Mouse (Mus musculus): ENCODE measurements around the gene Tacc2. TPM values are rescaled to one million over a fixed set of nuclear protein-coding genes. Genes with fewer than 3 reads are reported as not detected.

The Tacc2 gene
- polyA plus RNA-seq, 1 experiment = 44.6 TPM

DNA sequence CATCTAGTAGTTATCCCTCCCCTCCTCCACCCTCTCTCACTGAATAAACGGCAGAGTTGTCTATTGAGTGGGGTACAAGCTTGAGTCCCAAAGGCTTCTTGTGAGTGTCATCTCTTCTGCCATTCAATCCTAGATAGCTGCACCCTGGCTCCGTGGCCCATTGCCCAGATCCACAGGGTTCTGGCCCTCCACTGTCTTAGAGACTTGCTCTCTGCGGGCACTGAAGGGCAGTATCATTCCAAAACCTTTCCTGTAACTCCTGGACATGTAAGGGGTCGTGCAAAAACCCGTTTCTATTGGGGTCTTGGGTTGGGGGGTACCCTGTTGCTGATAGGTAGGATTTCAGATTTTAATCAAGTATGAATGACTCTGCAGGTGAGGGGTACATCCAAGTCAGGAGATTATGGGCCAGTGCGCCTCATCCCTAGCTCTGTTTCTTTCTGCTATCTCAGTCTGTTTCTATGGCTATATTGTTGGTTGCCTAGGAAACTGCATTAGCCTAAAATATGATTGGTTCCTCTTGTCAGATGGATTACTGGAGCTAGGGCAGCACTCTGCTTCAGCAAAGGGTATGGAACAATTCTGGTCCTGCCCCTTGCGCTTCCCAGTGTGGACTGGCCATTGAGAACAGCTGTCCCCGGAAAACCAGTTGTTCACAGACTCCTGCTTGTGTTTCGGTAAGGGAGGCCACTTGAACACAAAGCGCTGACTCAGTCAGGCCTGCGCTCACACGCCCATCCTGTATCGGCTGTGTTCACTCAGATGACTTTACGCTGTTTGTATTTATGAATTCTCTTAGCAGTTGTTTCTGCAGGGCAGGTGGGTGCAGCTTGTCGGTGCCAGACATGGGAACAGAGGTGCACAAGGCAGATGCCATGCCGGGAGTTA, 119.4 kb downstream of the Tacc2 start:
- Histone ChIP-seq H3K4me3 (ENCODE audit: insufficient read depth, low read length) (peak overlapping the region; percentile 26), H3K27ac (ENCODE audit: insufficient read depth, low read length) (no peak overlapping the region), H3K4me1 (ENCODE audit: control insufficient read depth, insufficient read depth, low read length) (peaks cover 2% of the 10 kb centered on the region)
- TF ChIP-seq POLR2A (IDR thresholded peaks at IDR 0.05; ENCODE audit: extremely low read depth, insufficient read depth, low read length) (0 out of 2 replicates have a peak, but pooled peaks have one; percentile 24), CTCF (IDR thresholded peaks at IDR 0.05; ENCODE audit: extremely low read depth, insufficient read depth, low read length) (no peak)

DNA sequence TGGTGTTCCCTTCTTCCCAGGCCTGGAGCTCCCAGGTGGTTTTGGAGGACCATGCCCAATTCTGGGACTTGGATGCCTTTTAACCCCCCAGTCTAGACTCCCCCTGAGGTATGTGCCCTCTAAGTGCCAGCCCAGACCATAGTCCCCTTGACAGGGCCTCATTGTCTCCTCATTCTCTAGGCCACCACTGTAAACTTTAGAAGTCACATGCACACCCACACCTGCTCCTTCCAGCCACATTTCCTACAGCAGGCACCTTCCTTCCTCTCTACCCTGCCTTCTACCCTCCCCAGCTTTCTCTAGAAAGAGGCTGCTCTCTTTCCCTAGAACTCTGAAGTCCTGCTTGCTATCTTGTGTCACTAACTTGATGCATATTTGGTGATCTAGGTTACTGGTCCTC, 121.2 kb downstream of the Tacc2 start:
- Histone ChIP-seq H3K4me1 (ENCODE audit: control insufficient read depth, insufficient read depth, low read length) (peaks cover 2% of the 10 kb centered on the region), H3K27ac (ENCODE audit: insufficient read depth, low read length) (no peak overlapping the region), H3K4me3 (ENCODE audit: insufficient read depth, low read length) (no peak overlapping the region)
- TF ChIP-seq POLR2A (IDR thresholded peaks at IDR 0.05; ENCODE audit: extremely low read depth, insufficient read depth, low read length) (no peak), CTCF (IDR thresholded peaks at IDR 0.05; ENCODE audit: extremely low read depth, insufficient read depth, low read length) (no peak)

DNA sequence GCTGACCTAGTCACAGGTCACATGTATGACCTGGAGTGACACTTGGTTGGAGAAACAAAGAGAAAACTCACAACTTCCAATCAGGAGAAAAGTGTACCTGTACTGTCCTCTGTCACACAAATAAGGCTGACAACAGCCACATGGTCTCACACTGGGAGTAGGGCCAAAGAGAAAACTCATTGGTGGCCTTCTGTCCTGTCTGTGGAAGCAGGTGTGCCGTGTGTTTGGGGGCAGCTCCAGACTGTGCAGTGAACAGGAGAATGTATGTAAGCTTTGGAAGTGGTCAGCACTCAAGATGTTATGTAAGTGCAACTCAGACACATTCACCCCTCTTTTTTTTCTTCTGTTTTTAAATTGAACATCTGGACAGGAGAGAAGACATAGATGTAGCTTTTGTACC, 124.1 kb downstream of the Tacc2 start:
- TF ChIP-seq CTCF (IDR thresholded peaks at IDR 0.05; ENCODE audit: extremely low read depth, insufficient read depth, low read length) = no peak
- no peak for TF ChIP-seq POLR2A (IDR thresholded peaks at IDR 0.05; ENCODE audit: extremely low read depth, insufficient read depth, low read length)
- H3K4me1 ChIP-seq (ENCODE audit: control insufficient read depth, insufficient read depth, low read length) = 0 out of 2 replicates have a peak, but pooled peaks cover 2% of the 10 kb centered on the region
- H3K27ac ChIP-seq (ENCODE audit: insufficient read depth, low read length) = no peak overlapping the region
- no peak overlapping the region for H3K4me3 ChIP-seq (ENCODE audit: insufficient read depth, low read length)

DNA sequence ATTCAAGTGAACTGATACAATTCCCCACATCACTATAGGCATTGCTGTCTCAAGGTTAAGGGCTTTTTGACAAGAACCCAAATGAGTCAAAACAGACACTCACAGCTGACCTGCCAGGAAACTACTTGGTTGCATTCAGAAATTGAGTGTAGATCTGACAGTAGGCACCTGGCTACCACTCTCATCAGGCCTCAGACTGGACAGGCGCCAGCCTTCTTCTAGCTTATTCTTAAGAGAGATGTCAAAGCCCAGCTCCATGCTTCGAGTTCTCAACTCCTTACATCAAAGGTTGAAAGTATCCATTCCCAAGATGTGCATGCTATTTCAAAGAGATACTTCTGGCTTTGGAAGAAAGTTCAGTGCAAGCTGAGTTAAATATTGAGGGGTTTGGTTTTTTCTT, 128.0 kb downstream of the Tacc2 start:
- no peak overlapping the region for H3K27ac ChIP-seq (ENCODE audit: insufficient read depth, low read length)
- H3K4me3 ChIP-seq (ENCODE audit: insufficient read depth, low read length) = no peak overlapping the region
- TF ChIP-seq POLR2A (IDR thresholded peaks at IDR 0.05; ENCODE audit: extremely low read depth, insufficient read depth, low read length) (no peak), CTCF (IDR thresholded peaks at IDR 0.05; ENCODE audit: extremely low read depth, insufficient read depth, low read length) (no peak)
- peaks cover 14% of the 10 kb centered on the region; the same call in 1 of the 2 replicates for H3K4me1 ChIP-seq (ENCODE audit: control insufficient read depth, insufficient read depth, low read length)

DNA sequence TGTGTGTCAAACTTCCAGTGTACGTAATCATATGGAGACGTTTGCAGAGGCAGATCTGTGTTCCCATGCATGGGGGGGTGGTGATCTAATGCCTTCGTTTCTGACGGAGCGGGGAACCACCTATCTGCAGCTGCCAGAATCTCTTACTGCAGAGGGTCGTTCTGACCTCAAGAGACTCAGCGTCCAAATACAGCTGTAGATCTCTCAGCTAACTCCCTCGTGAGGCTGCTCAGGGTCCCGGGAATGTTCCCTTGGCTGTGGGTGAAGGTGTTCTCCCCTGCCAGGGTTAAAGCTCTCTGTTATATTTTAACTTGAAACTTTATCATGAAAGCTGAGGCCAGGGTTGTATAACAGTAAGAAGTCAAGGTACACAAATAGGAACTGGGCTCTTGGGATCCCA, 131.7 kb downstream of the Tacc2 start:
- TF ChIP-seq CTCF (IDR thresholded peaks at IDR 0.05; ENCODE audit: extremely low read depth, insufficient read depth, low read length) = no peak
- H3K4me3 ChIP-seq (ENCODE audit: insufficient read depth, low read length) = no peak overlapping the region
- no peak overlapping the region for H3K27ac ChIP-seq (ENCODE audit: insufficient read depth, low read length)
- H3K4me1 ChIP-seq (ENCODE audit: control insufficient read depth, insufficient read depth, low read length) = peaks cover 16% of the 10 kb centered on the region

DNA sequence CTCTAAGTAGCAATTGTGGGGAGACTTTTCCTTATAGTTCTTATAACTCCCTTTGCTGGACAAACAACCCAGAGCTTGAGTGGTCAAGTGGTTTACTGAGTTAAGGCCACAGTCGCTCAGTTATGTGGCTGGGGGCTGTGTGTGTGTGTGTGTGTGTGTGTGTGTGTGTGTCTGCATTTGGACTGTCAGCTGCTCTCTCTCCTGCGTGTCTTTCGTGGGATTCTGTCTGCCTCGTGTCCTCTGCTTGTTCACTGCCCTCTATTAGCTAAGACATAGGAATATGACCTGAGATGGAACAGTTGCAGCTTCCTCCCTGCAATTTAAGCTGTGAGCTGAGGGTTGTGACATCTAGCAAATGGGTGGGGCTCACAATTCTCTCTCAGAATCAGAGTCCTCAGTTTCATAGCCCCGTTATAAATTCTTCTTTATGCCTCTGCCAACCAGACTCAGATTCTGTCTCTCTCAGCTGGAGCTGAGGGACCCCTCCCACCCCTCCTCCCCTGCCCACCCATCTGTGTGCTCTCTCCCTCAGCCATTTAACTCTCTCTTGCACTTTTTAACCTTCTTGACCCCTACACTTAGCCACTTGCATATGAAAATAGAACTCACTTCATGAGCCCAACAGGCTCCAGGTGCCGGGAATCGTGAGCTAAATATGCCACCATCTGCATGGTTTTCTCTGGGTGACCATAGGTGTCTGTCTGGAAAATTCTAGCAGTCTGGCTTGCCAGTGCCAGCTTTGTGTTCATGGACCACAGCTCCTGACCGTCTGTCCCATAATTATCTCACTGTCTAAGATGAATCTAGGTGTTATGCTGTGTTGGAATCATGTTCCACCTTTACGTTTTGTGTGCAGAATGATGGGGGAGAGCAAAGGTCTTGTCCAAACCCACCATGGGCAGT, 132.4 kb downstream of the Tacc2 start:
- no peak overlapping the region for H3K27ac ChIP-seq (ENCODE audit: insufficient read depth, low read length)
- peaks cover 16% of the 10 kb centered on the region for H3K4me1 ChIP-seq (ENCODE audit: control insufficient read depth, insufficient read depth, low read length)
- H3K4me3 ChIP-seq (ENCODE audit: insufficient read depth, low read length) = no peak overlapping the region
- TF ChIP-seq CTCF (IDR thresholded peaks at IDR 0.05; ENCODE audit: extremely low read depth, insufficient read depth, low read length) (no peak), POLR2A (IDR thresholded peaks at IDR 0.05; ENCODE audit: extremely low read depth, insufficient read depth, low read length) (no peak)

DNA sequence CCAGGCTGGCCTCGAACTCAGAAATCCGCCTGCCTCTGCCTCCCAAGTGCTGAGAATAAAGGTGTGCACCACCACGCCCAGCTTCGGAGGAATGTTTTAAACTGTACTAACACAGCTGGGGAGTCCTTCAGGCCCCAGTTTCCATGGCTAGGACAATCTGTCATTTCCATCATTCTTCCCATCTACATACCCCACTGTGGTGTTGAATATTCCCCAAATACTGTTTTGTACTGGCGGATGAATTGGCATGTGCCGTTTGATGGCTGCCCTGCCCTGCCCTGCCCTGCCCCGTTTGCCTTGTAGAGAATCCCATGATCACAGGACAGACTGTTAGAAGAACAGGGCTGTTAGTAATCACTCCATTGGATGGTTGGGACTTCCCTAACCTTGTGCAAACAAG, 134.6 kb downstream of the Tacc2 start:
- Histone ChIP-seq H3K4me3 (ENCODE audit: insufficient read depth, low read length) (no peak overlapping the region), H3K4me1 (ENCODE audit: control insufficient read depth, insufficient read depth, low read length) (peaks cover 16% of the 10 kb centered on the region), H3K27ac (ENCODE audit: insufficient read depth, low read length) (no peak overlapping the region)
- TF ChIP-seq POLR2A (IDR thresholded peaks at IDR 0.05; ENCODE audit: extremely low read depth, insufficient read depth, low read length) = no peak
- TF ChIP-seq CTCF (IDR thresholded peaks at IDR 0.05; ENCODE audit: extremely low read depth, insufficient read depth, low read length) = no peak

DNA sequence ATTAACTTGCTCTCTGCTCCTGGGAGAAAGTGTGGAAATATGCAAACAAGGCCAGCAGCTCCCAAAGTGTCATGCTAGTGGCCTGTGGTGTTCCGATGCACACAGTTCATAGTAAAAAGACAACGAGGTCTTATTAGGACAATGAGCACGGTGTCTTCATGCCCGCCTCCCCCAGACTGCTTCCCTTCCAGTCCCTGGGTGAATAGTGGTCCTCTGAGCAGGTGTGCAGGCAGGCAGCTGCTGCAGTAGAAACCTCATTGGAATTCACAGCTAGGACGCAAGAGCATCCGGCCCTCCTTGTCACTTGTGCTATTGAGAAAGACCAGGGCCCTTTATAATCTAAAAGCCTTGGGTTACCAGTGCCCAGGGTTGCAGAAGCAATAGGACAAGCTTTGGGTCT, 136.1 kb downstream of the Tacc2 start:
- TF ChIP-seq POLR2A (IDR thresholded peaks at IDR 0.05; ENCODE audit: extremely low read depth, insufficient read depth, low read length) (no peak), CTCF (IDR thresholded peaks at IDR 0.05; ENCODE audit: extremely low read depth, insufficient read depth, low read length) (no peak)
- H3K4me1 ChIP-seq (ENCODE audit: control insufficient read depth, insufficient read depth, low read length) = peaks cover 13% of the 10 kb centered on the region
- H3K4me3 ChIP-seq (ENCODE audit: insufficient read depth, low read length) = no peak overlapping the region
- H3K27ac ChIP-seq (ENCODE audit: insufficient read depth, low read length) = no peak overlapping the region

DNA sequence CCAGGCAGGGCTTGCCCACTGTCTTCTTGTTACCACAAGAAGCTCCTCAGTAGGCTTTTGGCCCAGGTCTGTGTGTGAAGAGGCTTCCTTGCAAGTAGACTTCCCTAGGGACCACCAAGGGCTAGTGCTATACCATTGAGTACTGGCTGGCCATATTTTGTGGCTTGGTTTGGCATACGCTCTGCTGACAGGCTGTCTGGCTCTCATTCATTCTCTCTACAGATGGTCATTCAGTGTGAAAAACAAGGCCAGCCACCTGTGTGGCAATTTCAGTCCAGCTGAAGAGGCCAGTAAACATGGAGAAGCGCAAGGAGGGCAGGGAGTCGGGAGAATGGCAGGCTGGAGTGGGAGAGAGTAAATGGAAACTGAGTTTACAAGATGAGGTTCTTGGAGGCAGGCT, 138.2 kb downstream of the Tacc2 start:
- Histone ChIP-seq H3K27ac (ENCODE audit: insufficient read depth, low read length) (no peak overlapping the region), H3K4me3 (ENCODE audit: insufficient read depth, low read length) (no peak overlapping the region), H3K4me1 (ENCODE audit: control insufficient read depth, insufficient read depth, low read length) (peaks cover 8% of the 10 kb centered on the region)
- TF ChIP-seq POLR2A (IDR thresholded peaks at IDR 0.05; ENCODE audit: extremely low read depth, insufficient read depth, low read length) (no peak), CTCF (IDR thresholded peaks at IDR 0.05; ENCODE audit: extremely low read depth, insufficient read depth, low read length) (no peak)

All from cortical plate, adult 2 months (tissue).